Mouse (Mus musculus) forelimb bud, embryonic 11.5 days (tissue): Measurements from ENCODE around the gene Tet2.

Source experiments
- DNase-seq: peaks from one replicate; pipeline ENCODE4 v3.0.0-alpha.2; 2012; ENCODE audit warnings: low read depth, low spot score

Tet2 gene

DNA sequence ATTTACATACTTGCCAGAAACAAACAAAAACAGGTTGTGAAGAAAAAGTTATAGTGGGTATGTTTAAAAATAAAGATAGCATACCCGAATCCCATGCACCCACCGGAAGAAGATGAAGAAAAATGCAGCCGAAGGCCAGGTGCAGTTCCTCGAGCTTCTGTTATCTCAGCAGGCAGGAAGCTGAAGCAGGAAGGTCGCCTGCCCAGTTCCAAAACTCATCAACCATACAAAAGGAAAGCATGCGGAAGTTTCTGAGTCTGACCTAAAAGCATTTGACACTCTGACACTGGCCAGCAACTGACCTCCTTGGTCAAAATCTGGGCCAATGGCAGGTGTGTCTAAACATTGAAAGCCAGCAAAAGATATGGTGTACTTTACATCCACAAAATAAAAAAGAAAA is 26.8 kb downstream of the Tet2 start:
- DNase-seq: no peak

DNA sequence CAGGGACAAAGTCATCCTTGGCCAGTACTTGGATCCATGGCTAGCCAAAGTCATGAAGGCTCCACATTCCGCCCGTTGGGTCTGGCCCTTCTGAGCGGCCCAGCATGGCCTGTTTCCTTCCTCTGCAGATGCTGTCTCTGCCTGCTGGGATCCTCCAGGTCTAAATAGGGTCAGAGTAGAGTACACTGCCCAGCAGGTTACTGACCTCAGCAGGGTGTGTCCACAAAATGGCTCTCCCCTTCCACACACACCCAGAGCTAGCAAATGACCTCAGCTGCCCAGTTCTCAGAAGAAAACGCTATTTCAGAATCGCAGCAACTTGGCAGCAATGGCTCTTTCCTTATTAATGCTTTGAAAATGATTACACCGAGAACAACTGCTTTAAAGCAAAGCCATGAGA is 27.5 kb downstream of the Tet2 start:
- no peak for DNase-seq

DNA sequence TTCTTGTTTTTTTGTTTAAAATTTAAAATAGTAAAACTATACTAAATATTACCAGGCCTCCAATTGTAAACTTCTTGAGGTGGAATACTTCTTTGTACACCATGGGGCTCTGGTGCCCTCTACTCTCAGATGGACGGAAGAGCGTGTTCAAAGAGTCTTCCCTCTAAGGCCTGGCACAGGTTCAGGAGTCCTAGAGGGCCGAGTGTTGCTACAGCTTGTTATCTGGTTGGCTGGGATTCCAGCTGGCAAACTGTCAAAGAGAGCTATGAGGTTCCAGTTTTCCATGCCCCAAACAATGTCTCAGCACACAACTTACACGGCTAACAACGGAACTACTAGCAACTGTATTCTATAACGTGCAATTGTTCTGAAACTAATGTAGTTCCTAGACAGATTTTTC is 28.8 kb downstream of the Tet2 start:
- DNase-seq: no peak

DNA sequence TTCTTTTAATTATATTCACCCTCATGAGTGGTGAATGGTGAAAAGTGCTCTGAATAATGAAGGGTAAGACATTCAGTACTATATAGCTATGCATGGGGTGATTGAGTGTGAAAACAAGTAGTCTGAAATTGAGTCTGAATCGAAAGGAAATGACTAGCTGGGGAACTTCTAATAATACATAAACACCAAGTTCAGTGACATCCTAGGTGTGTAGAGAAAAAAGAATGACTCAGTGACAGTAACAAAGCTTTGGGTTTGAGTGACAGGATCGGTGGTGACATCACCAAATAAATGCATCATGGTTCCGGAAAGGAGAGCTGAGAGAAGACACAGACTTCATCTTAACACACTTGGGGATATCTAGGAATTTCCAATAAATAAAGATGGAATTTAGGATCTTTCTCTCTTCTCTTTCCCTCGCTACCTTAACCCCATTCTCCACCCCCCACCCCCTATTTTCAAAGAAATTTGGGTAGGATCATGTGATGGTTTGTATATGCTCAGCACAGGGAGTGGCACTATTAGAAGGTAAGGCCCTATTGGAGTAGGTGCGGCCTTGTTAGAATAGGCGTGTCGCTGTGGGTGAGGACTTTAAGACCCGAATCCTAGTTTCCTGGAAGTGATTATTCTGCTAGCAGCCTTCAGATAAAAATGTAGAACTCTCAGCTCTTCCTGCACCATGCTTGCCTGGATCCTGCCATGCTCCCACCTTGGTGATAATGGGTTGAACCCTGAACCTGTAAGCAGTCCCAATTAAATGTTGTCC is 29.6 kb downstream of the Tet2 start:
- no peak for DNase-seq

DNA sequence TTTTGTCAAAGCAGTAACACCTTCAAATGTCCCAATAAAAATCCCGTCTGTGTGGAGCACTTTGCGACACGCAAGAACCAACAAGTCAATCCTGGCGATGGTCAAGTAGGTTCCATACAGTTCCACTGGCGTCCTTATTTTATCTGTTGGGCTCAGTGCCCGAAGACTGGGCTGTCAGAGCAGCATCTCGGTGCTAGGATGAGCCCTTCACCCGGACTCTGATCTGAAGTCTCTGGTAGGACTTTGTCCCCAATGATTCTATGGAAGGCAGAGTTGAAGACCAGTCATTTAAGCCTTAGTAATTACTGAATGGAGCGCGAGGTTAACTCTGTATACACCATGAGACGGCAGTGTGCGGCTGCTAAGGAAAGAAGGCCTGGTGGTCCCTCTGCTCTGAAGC is 30.6 kb downstream of the Tet2 start:
- no peak for DNase-seq

DNA sequence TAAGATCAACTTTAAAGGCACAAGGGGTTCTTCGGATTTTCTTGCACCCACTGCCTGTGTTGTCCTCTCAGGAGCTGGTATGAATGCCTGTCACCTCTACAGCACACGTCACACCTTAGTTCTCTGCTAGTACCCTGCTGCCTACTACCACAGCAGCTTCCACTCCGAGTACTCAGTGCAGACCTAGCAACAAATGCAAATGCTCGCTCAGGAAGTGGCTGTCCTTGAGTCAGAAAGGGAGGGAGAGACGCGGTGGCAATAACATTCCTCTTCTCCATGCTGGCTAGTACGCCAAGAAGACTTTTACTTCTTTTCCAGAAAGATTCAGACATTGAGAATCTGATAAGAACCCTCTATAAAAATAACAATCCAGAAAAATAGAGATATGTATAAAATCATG is 31.5 kb downstream of the Tet2 start:
- DNase-seq: no peak

DNA sequence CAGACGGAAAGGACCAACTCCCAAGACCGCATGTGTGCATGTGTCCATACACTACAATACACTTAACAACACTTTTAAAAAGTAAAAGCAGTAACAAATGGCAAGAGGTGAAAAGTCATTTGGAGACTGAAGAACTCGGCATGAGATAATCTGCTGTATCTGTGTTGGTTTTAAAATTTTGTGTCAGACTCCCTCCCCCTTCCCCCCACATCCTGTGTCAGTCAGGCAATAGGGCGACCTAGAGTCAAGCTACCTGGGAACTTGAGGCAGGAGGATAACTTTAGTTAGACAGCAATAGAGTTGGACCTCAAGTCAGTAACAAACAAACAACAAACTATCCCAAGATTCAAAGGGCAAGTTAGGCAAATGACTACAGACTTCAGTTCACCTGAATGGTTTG is 34.6 kb downstream of the Tet2 start:
- DNase-seq: no peak

DNA sequence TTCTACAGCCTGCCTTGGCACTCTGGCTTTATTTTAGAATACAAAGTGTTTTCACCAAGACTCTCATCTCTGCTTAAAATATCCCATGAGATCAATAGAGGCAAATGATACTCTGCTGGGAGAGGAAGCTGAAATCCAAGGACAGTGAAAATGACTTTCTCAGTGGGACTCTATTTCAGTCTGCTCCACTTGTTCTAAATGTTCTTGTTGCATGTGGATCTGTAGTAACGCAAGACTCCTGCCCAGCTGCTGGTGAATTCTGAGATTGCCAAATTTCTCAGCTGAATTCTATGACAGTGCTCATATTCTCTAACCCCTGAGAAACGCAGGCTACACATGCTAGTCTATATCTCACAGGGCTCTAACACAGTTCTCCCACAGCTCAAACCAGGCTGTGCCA is 35.1 kb downstream of the Tet2 start:
- no peak for DNase-seq

DNA sequence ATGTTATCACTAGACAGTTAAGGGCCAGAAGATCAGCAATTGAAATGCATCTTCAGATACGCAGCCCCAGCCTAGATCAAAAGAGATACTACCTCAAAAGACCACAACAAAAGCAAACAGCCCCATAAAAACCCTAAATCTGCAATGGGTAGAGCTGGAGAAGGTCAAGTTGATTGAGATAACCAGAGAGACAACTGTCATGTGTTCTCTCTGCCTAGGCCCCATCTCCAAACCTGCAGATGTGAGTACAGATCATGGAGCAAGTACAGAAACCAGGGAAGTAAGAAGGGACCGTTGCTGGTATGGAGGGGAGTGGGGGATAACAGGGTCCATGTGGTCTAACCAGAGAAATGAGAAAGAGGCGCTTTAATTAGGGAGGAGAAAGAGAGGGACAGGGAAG is 36.1 kb downstream of the Tet2 start:
- no peak for DNase-seq

DNA sequence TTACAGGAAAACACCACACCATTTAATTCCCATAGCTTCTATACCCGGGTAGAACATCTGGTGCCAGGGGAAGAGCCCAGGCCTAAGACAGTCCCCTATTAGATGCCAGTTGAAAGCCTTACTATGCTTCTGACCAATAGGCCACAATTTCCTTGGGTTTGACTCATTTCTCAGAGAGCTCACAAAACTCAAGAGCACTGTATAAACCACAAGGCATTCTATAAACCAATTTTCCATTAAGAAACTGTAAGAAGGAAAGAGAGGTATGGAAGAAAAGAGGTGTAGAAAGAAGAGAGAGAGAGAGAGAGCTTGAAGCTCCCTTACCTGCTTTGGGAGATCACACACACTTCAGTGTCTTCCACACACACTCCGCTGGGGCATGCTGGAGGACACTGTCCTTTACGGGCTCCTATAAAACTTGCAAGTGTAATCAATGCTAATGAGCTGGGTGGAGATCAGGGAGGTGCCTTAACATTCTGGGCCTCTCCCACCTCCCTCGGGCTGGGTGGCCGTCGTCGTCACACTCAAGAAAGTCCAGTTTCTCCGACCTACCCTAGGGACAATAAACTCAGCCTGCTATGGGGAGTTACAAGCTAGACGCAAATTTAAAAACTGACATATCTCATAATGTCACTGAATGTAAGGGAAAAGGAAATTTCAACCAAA is 38.5 kb downstream of the Tet2 start:
- DNase-seq: no peak

DNA sequence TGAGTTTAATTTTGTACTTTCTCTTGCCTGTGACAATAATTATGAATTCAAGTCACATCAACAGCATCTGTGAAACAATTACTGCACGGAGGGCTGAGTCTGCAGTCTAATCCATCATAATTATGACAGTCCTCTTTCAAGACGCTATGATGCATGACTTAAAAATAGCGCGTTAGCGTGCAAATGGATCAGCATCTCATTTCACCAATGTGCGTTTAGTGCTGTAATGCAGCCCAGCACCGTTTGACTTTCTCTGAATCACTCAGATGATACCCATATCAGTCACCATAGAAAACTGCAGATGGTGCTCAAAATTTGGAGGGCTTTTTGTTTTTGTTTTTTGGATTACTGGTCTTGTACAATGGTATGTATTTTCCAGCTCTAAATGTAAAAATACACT is 48.0 kb downstream of the Tet2 start:
- no peak for DNase-seq

DNA sequence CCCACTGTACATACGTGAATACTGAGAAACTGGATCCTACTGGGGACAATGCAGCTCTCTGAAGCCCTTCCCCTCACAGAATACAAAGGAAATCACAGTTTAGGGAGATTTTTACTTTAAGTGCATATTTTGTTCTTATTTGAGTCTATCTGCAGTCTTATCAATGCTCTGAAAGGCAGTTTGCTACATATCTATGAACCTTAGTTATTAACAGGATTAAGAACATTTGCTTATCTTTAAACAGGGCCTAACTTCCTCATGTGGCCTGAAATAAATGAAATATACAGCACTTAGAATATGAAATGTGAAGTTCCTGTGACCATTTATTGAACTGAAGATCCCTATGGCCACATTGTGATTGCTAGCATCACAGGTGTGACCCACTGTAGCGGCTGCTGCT is 53.6 kb downstream of the Tet2 start:
- DNase-seq: no peak

DNA sequence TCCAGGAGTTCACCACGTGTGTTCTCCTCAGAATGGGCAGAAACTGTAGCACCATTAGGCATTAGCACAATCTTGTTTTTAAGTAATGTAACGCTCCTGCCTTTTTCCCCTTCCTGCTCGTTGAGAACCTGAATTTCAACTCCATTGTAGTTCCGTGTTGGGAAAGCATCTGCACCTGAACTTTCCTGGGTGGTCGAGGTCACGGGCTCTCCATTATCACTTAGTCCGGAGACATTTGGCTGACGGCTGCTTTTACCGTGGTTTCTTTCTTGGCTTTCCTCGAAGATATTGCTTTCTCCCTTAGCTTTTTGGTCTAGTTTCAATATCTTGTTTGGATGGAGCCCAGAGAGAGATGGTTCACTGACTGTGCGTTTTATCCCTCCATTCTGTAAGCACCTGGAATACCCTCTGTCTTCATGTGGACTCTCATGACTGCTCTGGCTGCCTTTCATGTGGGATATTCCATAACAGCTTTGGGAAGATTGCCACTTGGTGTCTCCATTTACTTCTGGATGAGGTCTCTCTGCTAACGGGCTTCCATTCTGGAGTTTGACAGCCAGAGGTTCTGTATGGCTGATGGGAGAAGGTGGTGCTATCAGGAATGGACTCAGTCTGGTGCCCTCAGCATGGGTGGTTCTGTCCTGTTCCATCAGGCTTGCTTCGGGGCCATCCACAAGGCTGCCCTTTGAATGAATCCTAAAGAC is 56.8 kb downstream of the Tet2 start:
- DNase-seq: no peak

DNA sequence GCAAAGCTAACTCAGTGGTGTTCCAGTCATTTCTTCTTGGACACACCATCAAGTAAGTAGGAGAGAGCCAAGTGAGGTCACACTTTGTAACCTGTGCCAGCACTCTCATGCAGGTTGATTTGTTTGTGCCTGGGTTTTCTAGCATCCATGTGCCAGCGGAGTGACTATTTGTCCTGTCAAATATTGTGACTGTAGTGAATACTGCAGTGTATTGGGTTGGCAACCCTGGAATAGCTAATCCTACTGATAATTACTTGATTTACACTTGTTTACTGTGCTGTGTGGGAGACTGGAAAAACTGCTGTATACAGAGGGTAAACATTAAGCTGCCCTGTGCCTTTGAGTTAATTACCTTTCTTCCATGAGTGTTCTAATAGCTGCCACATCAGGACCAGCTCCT is 62.1 kb downstream of the Tet2 start:
- DNase-seq: no peak

DNA sequence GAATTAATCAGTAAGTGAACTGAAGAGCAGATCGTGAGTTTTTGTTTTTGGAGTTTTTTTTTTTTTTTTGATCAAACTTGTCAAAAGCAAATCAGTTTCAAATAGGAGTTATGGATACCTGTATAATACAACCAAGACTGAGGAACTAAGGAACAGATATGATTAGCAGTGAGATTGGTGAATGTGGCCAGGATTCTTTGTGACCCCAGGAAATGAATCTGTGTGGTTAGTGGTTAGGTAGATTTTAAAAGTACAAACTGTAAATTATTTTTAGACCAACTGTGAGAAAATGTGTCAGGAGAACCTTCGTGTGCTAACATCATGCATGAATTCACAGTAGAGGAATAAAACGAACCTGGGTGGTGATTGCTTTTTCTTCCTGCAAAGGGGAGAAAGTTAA is 66.0 kb downstream of the Tet2 start:
- no peak for DNase-seq

DNA sequence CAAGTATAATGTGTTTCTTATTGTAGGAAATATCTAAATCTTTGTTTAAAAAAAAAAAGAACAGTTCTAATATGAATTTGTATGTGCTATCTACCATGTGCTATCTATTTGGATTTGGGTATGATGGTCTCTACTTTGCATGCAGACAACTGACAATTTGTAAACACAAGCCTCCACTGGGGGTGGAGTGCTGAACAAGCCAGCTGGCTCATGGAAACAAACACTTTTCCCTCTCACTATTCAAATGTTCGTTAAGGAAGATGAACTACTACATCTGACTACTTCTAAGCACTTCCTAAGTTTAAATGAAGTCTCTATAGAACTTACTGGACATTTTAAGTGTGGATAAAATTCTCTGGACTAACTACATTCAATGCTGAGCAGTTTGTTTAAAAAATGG is 71.2 kb downstream of the Tet2 start:
- DNase-seq: no peak

DNA sequence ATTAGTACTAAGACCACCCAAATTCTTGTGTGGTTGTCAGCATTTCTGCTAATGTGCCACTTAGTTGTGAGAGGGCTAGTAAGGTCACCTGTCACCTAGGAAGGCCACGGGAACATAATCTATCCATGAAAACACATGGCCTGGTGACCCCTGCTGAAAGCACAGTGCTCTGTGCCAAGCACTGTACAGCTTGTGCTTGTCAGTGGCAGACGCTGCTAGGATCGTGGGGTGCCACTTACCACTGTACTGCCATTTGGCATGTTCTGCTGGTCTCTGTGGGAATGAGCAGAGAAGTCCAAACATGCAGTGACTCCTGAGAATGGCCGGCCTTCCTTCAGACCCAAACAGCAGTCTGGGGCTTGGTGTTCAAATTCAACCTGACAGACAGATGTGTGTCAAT is 73.8 kb downstream of the Tet2 start:
- DNase-seq: no peak

DNA sequence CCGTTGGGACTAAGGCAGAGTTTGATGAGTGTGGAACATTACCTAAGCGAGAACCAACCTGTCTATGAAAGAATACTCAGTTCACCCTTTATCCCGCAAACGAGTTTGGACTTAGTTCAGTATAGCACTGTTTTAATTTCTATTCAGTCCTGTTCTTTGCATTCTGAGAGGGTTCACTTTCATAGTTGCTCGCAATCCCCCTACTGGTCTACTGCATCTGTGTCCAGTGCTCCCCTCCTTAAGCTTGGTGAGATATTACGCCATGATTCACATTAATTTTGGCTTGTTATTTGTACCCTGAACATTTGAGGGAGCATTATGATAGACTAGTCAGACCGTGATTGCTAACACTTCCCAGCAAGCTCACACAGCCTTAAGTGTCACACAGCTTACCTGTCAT is 76.1 kb downstream of the Tet2 start:
- DNase-seq: no peak

DNA sequence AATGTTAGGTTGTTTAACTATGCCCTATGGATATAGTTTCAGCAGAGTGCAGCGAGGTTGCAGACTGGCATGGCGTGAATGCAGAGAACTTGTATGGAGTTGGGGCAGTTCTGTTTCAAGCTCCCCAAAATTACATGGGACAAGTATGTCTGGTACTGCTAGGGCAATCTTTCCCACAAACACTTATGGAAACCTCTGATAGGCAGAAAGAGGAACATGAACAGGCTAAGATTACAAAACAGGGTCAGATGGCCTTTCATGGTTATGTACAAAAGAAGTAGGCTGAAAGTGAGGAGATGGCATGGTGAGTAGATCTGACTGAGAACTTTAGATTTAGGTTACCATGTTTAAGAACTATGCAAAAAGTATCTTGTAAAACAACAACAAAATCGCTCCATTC is 81.7 kb downstream of the Tet2 start:
- no peak for DNase-seq

DNA sequence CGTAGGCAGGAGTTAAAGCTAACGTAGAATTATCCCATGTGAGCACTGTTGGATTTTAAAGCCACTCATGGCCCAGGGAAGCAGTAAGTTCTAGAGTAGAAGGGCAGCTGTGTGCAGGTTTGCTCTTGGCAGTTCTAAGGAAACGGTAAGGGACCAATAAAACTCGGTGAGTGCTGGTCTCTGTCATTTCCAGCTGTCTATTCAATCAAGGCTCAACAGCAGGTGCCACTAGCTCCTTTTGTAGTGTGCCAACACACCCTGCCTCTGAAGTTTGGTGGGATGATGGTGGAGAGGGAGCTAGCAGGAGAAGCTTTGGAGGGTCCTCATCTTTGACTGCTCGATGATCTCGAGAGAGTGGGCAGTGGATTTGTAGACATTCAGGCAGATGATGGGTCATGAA is 82.5 kb downstream of the Tet2 start:
- DNase-seq: no peak

DNA sequence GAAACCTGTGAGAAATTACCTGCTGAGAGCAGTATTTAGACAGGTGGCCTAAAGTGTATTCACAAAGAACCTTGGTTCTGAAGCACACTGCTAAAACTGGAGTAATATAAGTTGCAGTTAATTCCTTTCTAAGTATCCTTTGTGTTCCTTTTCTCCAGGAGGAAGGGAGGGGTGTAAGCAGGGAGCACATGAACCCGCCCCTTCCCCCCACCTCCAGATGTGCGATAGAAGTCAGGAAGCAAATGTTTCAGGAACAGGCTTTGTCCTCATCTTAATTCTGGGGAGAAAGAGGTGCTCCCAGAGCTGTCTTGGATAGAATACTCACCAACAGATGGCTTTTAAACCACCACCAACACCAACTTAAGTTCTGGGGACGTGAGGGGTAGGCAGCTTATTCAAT is 82.9 kb downstream of the Tet2 start:
- peak; percentile 1 for DNase-seq

DNA sequence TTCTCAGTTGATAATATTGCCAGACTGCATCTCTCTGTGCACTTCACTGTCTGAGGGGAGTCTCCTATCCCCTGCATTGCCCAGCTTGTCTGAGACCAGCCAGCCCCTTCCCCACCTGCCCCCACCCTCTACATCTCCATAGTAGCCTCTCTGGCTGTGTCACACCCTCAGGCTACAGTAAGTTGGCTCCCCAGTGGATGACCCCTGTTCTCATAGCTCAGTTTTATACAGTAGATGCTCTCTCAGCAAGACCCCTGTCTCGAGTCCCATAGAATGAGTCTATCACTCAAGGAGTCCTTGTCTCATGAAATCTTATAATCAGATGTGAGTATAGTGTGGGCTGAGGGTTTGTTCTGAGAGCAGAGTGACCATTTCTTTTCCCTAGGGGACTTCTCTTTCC is 85.8 kb downstream of the Tet2 start:
- DNase-seq: no peak

DNA sequence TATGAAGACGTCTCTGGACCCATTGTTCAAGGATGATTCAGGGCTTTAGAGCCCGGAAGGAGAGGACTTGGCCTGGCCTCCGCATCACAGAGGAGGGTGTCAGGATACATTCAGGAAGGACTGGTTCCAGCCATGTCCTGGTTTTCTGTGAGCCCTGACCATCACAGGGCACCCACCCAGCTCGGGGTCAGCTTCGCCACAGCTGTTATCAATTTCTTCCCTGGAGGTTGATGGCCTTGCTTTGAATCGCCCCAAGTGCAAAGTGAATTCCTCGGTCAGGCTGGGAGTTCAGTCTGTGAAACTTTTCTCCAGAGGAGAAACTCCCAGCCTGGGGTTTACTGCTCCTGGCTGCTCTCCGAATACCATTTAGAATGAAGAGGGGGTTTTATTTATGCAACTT is 91.0 kb downstream of the Tet2 start:
- no peak for DNase-seq
